Mouse (Mus musculus) olfactory bulb, adult 2 months (tissue): ENCODE data around the gene Klk10. TPM values are rescaled to one million over a fixed set of nuclear protein-coding genes. Genes with fewer than 3 reads are reported as not detected.
A peak's percentile ranks its signal among the peaks of the same experiment; 100 is the strongest.

ENCODE experiments used
- H3K27ac ChIP-seq: fragments of 200-500 bp; 2 replicates; pipeline ENCODE4 v1.5.1; 2012; ENCODE audit warnings: low read depth, low read length; ENCODE audit not compliant: insufficient read depth
- H3K4me1 ChIP-seq: fragments of 200-500 bp; 2 replicates; pipeline ENCODE4 v1.6.1; 2012; ENCODE audit warnings: low read length; ENCODE audit not compliant: control insufficient read depth, insufficient read depth
- H3K4me3 ChIP-seq: fragments of 200-500 bp; 2 replicates; pipeline ENCODE4 v1.5.1; 2012; ENCODE audit warnings: mild to moderate bottlenecking, low read depth, low read length, moderate library complexity; ENCODE audit not compliant: insufficient read depth
- CTCF ChIP-seq: fragments of 200-500 bp; IDR thresholded peaks from 2 replicates; pipeline ENCODE4 v1.5.1; 2012; ENCODE audit warnings: low read depth, mild to moderate bottlenecking, low read length, moderate library complexity; ENCODE audit not compliant: insufficient read depth
- POLR2A ChIP-seq: fragments of 200-500 bp; IDR thresholded peaks from 2 replicates; pipeline ENCODE4 v1.6.1; 2012; ENCODE audit warnings: mild to moderate bottlenecking, low read depth, low read length, moderate library complexity; ENCODE audit not compliant: insufficient read depth
- WGBS: fragments of 180-500 bp; shearing (Covaris S2); methylation state at CpG from one replicate; pipeline ENCODE4 v1.1.7; 2018; 5-methylcytosine and 5-hydroxymethylcytosine counted together
- polyA plus RNA-seq: library from polyadenylated mRNA; stranded (reverse); fragments of >200 nt; gene quantifications from 2 replicates; pipeline ENCODE4 v1.2.4, GENCODE M21; 2012; ENCODE audit warnings: low replicate concordance; ENCODE audit not compliant: missing spikeins, insufficient read depth, insufficient read length

Gene Klk10
- polyA plus RNA-seq, 1 experiment = not detected

DNA sequence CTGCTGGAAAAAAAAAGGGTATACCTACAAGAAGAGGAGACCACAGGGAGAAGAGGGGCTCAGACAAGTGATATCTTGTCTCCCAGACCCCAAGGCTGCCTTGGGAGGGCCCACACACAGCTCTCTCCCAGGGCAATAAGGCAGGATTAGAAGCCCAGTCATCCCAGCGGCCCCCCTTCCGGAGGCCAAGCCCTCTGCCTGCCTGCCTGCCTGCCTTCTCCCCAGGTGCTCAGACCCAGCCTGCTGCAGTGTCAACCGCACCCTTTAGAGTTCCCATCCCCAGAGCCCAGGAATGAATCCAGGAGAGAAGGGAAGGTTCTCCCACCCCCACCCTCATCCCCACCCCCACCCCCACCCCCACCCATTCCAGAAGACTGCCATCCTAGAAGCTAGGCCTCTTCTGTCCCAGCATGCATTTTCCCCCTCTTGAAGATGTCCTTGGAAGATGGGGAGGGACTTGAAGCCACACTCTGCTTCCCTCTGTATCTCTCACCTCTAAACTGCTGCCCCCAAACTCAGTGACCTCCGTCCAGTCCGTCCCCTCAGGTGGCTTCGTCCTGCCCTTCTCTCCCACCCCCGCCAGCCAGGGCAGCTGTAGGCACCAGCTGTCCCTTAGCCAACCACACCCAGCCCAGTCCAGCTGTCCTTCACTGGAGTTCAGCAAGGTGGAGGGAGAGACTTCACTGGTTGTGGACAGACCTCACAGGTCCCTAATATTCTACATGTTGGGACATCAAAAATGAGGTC is 5.4 kb upstream of the Klk10 start:
- TF ChIP-seq CTCF (no peak), POLR2A (no peak)
- no peak overlapping the region for H3K27ac ChIP-seq
- H3K4me1 ChIP-seq = peaks cover 3% of the 10 kb centered on the region; the same call in 1 of the 2 replicates
- WGBS = 64% methylated on average over 7 of the region's 7 CpGs
- H3K4me3 ChIP-seq = no peak overlapping the region

DNA sequence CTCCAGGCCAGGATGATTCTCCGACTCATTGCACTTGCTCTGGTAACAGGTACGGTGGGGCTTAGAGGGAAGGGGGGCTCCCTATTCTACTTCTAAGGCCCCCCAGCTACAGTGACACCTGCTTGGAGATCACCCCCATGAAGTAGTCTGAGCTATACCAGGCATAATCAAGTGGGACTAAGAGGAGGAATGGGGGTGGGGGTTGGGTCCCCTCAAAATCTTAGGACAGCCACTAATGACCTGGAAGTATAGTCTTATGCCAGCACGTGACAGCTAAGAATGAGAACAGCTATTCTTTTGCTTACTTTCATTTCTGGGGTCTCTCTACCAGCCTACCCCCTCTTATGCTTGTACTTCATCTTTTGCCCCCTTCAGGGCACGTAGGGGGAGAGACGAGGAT is 4.3 kb upstream of the Klk10 start:
- 90% methylated on average over 5 of the region's 5 CpGs for WGBS
- Histone ChIP-seq H3K27ac (no peak overlapping the region), H3K4me3 (no peak overlapping the region), H3K4me1 (peaks cover 8% of the 10 kb centered on the region; the same call in 1 of the 2 replicates)
- no peak for TF ChIP-seq POLR2A
- no peak for TF ChIP-seq CTCF

DNA sequence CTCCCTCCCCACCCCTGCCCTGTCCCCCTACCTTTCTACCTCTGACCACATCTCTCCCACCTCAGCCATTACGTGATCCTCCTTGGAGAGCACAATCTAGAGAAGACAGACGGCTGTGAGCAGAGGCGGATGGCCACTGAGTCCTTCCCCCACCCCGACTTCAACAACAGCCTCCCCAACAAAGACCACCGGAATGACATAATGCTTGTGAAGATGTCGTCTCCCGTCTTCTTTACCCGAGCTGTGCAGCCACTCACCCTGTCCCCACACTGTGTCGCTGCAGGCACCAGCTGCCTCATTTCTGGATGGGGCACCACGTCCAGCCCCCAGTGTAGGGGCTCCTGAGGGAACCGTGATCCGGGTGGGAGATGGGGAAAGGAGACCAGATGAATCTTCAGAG is 3.4 kb upstream of the Klk10 start:
- Histone ChIP-seq H3K27ac (no peak overlapping the region), H3K4me1 (peaks cover 8% of the 10 kb centered on the region; the same call in 1 of the 2 replicates), H3K4me3 (no peak overlapping the region)
- WGBS = 87% methylated on average over 12 of the region's 12 CpGs
- TF ChIP-seq CTCF = no peak
- no peak for TF ChIP-seq POLR2A

DNA sequence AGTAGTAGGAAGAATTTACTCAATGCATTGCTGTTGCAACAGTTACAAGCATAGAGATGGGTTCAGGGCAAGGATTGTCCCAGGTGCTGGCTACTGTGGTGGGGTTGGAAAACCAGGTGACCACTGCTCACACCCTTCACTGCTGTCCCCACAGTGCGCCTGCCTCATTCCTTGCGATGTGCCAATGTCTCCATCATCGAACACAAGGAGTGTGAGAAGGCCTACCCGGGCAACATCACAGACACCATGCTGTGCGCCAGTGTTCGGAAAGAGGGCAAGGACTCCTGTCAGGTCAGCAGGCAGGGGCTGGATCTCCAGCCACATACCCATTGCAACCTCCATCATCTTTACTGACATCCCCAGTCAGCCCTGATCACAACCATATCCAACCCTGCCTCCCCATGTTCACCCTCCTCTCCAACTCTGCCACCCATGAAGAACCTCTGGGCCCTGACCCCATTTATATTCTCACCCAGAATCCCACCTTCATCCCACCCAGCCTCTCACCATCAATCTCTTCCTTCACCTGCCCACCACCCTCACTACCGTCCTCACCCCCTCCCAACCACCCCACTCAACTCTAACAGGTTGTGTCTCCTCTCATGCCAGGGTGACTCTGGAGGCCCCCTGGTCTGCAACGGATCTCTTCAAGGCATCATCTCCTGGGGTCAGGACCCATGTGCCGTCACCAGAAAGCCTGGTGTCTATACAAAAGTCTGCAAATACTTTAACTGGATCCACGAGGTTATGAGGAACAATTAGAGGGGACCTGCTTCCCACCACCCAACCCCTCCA is 2.5 kb upstream of the Klk10 start:
- no peak for TF ChIP-seq CTCF
- no peak for TF ChIP-seq POLR2A
- H3K27ac ChIP-seq = no peak overlapping the region
- 91% methylated on average over 10 of the region's 10 CpGs for WGBS
- peaks cover 12% of the 10 kb centered on the region for H3K4me1 ChIP-seq
- H3K4me3 ChIP-seq = no peak overlapping the region

DNA sequence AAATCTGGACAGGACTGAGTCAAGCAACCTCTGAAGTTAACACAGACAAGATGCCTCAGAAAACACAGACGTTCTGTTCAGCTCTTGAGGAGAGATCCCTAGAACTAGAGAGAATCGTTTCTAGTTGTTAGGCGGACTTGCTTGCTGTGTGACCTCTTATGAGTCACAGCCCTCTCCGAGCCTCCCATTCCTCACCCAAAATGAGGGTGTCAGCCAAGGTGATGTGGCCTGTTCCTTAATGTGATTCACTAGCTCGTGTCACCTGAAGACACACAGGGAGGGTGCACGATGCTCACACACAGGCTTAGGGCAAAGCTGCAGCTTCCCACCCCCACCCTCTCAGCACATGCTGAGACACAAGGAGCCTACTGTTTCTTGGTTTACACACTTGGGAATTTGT is 594 bp upstream of the Klk10 start:
- WGBS = 46% methylated on average over 6 of the region's 6 CpGs
- no peak overlapping the region for H3K27ac ChIP-seq
- no peak overlapping the region for H3K4me3 ChIP-seq
- no peak for TF ChIP-seq POLR2A
- TF ChIP-seq CTCF = no peak
- H3K4me1 ChIP-seq = peaks cover 12% of the 10 kb centered on the region

DNA sequence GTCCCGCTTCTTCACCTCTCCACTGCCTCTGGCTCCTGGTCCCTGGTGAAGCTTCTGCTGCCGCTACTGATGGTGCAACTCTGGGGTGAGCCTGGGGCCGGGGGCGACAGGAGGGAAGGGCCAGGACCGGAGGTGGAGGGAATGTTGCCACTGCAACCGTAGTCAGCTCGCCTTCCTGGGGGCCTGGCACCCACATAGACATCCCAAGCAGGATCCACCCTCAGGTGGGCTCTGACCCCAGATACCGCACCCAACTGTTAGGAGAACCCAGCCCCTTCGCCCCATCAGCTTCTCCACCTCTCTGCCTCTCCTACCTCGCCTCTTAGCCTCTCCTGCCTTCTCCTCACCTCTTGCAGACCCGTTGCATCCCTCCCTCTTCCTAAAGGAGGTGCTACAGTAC is 706 bp downstream of the Klk10 start:
- Histone ChIP-seq H3K4me1 (peaks cover 12% of the 10 kb centered on the region), H3K4me3 (no peak overlapping the region), H3K27ac (no peak overlapping the region)
- TF ChIP-seq POLR2A (no peak), CTCF (no peak)
- WGBS = 93% methylated on average over 11 of the region's 11 CpGs

DNA sequence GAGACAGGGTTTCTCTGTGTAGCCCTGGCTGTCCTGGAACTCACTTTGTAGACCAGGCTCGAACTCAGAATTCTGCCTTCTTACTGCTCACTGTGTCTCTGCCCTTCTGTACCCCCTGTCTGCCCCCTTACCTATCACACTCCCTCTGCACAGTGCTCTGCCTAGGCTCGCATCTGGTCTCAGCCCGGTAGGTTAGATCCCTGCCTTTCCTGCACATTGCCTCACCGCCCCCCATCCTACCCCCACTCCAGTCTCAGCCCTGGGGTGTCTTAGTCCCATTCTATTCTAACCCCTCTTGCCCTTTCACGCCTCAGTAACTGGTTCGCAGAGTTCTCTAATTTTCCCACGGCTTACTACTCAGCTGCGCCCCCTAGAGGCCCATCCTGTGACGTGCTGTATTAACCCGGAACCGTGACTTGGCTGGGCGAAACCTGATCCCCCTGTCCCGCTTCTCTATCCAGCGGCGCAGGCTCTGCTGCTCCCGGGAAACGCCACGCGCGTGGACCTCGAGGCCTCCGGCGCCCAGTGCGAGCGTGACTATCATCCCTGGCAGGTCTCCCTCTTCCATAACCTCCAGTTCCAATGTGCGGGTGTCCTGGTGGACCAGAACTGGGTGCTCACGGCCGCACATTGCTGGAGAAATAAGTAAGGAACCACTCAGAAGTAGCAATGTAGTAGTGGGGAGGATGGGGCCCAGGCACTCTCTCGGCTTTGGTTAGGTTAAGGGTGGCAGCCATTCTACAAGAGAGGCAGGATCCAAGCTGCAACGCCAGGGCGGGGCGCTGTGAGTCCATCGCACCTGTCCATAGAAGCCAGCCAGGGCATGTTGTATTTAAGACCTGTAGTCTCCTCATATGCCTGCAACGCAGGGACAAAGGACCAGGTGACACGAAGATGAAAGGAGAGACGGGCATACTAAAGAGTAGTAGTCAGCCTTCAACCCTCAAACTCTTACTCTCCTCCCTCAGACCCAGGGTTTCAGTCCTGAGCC is 1.7 kb downstream of the Klk10 start:
- Histone ChIP-seq H3K27ac (no peak overlapping the region), H3K4me1 (peaks cover 12% of the 10 kb centered on the region), H3K4me3 (peak overlapping the region; percentile 14; the same call in 1 of the 2 replicates)
- 10% methylated on average over 36 of the region's 36 CpGs for WGBS
- TF ChIP-seq CTCF (peak; percentile 59), POLR2A (no peak)

DNA sequence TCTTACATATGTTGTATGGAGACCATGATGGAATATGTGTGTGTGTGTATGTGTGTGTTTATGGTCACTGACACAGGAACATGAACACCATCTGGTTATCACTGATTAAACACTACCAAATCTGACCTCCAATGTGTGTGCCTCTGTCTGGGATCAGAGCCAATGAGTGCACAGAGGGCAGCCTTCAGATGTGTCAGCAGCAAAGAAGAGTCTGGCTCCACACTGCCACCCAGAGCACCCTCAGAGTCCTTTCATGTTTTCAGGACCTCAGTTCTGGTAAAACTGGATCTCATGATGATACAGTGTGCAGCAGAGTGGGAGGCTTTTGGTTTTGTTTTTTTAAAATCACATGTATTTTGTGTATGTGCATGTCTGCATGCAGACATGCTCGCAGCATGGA is 4.5 kb downstream of the Klk10 start:
- H3K4me3 ChIP-seq = no peak overlapping the region

More for the DNA sequence above, 4.5 kb downstream of the Klk10 start:
- Histone ChIP-seq H3K27ac (no peak overlapping the region), H3K4me1 (peaks cover 11% of the 10 kb centered on the region)
- TF ChIP-seq POLR2A = no peak
- no peak for TF ChIP-seq CTCF
- 91% methylated on average over 1 of the region's 1 CpGs for WGBS
